Mouse (Mus musculus) bone marrow macrophage, adult 2 months (primary cell): ENCODE results near the gene Donson.

ENCODE experiments used
- CTCF ChIP-seq: IDR thresholded peaks from 2 replicates; pipeline ENCODE4 v1.5.1; 2012; ENCODE audit warnings: low read depth, mild to moderate bottlenecking, low read length, moderate library complexity
- POLR2A ChIP-seq: IDR thresholded peaks from 2 replicates; pipeline ENCODE4 v1.6.1; 2012; ENCODE audit warnings: mild to moderate bottlenecking, low read depth, low read length, borderline replicate concordance

- no peak for TF ChIP-seq CTCF
- TF ChIP-seq POLR2A = no peak
Measured at GRCm38 (mm10) chr16:91661397-91661796, 27.2 kb downstream of the Donson start.
